Mouse (Mus musculus): ENCODE measurements at regions not wholly inside any gene's neighbourhood (a gene's known extent, or its start where the extent isn't known, plus 50 kb on each side); places are given as distances from the start of the nearest gene placed in this dataset.

DNA sequence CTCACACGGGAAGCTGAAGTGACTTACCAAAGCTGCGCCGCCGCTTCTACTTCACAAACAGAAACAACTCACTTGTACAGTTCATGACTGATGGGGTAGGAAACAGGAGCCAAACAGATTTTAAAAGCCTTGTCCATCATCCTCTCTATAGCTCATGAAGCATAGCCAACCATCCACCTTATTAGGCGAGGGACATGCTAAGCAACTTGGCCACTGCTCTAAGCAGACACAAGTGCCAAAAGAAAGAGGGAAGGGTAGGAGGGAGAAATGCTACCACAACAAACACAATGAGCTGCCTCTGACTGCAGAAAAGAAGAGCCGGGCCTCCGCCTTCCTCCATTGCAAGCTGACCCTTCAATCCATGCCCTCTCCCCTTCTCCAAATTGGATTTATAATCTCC lies 179.9 kb downstream of the Dhx15 start:
- TF ChIP-seq EP300 (IDR thresholded peaks at IDR 0.05; ENCODE audit: low read depth): no peak
- no peak for TF ChIP-seq CTCF (IDR thresholded peaks at IDR 0.05; ENCODE audit: low read depth)
